In the genomic region with DNA sequence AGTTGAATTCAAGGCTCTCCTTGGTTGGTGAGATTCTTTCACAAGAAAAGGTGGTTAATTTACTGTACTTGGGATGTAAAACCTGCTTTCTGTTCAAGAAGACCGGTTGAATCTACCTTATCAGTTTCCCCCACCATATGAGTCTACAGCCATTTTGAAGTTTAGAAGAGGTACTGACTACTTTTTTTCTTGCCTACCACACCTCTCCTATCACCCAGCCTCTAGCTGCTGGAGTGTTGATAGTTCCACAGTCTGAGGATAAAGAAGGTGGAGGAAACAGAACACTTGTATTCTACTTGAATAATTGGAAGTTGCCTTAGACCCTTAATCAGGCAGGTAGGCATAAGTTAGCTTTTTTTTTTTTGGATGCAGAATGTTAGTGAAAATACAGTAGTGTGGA, we compare ENCODE assay signal across 21 mouse cellular contexts.
"Had no signal": no experiment of that assay in that cellular context is flagged by ENCODE, and none has a peak within 500 bp of the region (broad histone marks: within the 10 kb centered on the region; RNA-seq: fewer than 3 reads in every experiment).

No protein-coding gene starts in this region.

- H3K27me3 ChIP-seq: heart, embryonic 13.5 days; heart, embryonic 15.5 days; hindbrain, embryonic 13.5 days; hindbrain, embryonic 15.5 days; kidney, embryonic 15.5 days; limb, embryonic 13.5 days; limb, embryonic 15.5 days had no signal

- H3K4me3 ChIP-seq: heart, adult 2 months; heart, embryonic 13.5 days; heart, embryonic 15.5 days; hindbrain, embryonic 13.5 days; hindbrain, embryonic 15.5 days; kidney, embryonic 15.5 days; limb, embryonic 13.5 days; limb, embryonic 15.5 days had no signal

- H3K36me3 ChIP-seq: heart, embryonic 13.5 days; heart, embryonic 15.5 days; hindbrain, embryonic 13.5 days; hindbrain, embryonic 15.5 days; kidney, embryonic 15.5 days; limb, embryonic 13.5 days; limb, embryonic 15.5 days had no signal

- DNase-seq: gastrocnemius, postnatal 14 days; gastrocnemius, postnatal 36 days; heart, adult 11 months; heart, adult 2 months; heart, postnatal 14 days; heart, postnatal 36 days; kidney, adult 11 months; layer of hippocampus, adult 9-11 months; layer of hippocampus, postnatal 36 days; left cerebral cortex, postnatal 4 days had no signal

- ATAC-seq: hindbrain, postnatal 0 days; intestine, embryonic 16.5 days had no signal

- H3K27ac ChIP-seq: heart, adult 2 months; heart, embryonic 13.5 days; heart, embryonic 15.5 days; hindbrain, embryonic 13.5 days; hindbrain, embryonic 15.5 days; hindbrain, postnatal 0 days; kidney, embryonic 15.5 days; kidney, postnatal 0 days; limb, embryonic 13.5 days; limb, embryonic 15.5 days had no signal

- H3K4me2 ChIP-seq: heart, embryonic 11.5 days; heart, embryonic 13.5 days; heart, embryonic 15.5 days; hindbrain, embryonic 13.5 days; hindbrain, embryonic 15.5 days; kidney, embryonic 15.5 days; limb, embryonic 13.5 days; limb, embryonic 15.5 days had no signal

- H3K4me1 ChIP-seq: heart, embryonic 13.5 days; heart, embryonic 15.5 days; hindbrain, embryonic 13.5 days; hindbrain, embryonic 15.5 days; kidney, embryonic 15.5 days; limb, embryonic 13.5 days; limb, embryonic 15.5 days had no signal

- H3K9ac ChIP-seq: heart, embryonic 13.5 days; heart, embryonic 15.5 days; hindbrain, embryonic 13.5 days; hindbrain, embryonic 15.5 days; kidney, embryonic 15.5 days; limb, embryonic 13.5 days; limb, embryonic 15.5 days had no signal

- H3K9me3 ChIP-seq: heart, embryonic 13.5 days; heart, embryonic 15.5 days; hindbrain, embryonic 13.5 days; hindbrain, embryonic 15.5 days; kidney, embryonic 15.5 days; limb, embryonic 13.5 days; limb, embryonic 15.5 days had no signal
